Comparison of ENCODE assay signal across 9 mouse cellular contexts in the genomic region with DNA sequence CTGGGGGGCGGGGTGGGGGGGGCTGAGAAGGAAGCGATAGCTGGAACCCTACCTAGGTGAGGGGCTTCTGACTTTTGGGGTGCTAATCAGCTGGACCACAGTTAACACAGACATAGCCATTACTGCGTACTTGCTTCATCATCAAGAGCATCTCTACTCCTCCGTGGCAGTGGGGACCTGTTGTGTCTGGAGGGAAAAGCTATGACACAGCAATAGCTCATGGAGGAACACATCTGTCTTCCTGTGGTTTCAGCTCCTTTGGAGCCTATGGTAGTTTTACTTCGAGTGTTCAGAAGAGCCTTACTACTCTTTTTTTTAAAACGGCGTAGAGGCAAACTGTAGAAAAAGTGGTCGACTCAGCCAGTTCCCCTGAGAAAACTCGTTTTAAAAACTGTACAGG. TPM values are rescaled to one million over a fixed set of nuclear protein-coding genes. Genes with fewer than 3 reads are reported as not detected.
A peak's percentile ranks its signal among the peaks of the same experiment; 100 is the strongest.
DNase-seq lines count a peak whose midpoint lies in the region; ATAC-seq and TF ChIP-seq lines count a peak whose summit lies in the region.
"Had no signal": no experiment of that assay in that cellular context is flagged by ENCODE, and none has a peak within 500 bp of the region (broad histone marks: within the 10 kb centered on the region; RNA-seq: fewer than 3 reads in every experiment).

No protein-coding gene starts in this region.

- TF ChIP-seq POLR2A in lung, adult 2 months (IDR thresholded peaks at IDR 0.05; ENCODE audit: borderline replicate concordance, extremely low read depth, low read depth, low read length) = no peak
- no peak for TF ChIP-seq POLR2A in olfactory bulb, adult 2 months (IDR thresholded peaks at IDR 0.05; ENCODE audit: insufficient read depth, low read depth, low read length)

- peak overlapping the region; percentile 77 for H3K9ac ChIP-seq in embryonic facial prominence, embryonic 14.5 days (ENCODE audit: low read depth, low read length)
- peak overlapping the region; percentile 71 for H3K9ac ChIP-seq in intestine, postnatal 0 days (ENCODE audit: low read depth, low read length)

- no peaks in the 10 kb centered on the region for H3K9me3 ChIP-seq in embryonic facial prominence, embryonic 14.5 days (ENCODE audit: control insufficient read depth, low read length)
- no peaks in the 10 kb centered on the region for H3K9me3 ChIP-seq in intestine, postnatal 0 days (ENCODE audit: control insufficient read depth)

- peak overlapping the region; percentile 91 for H3K4me3 ChIP-seq in lung, adult 2 months (replicated peaks; ENCODE audit: extremely low read depth, low read depth, low read length)
- H3K4me3 ChIP-seq in embryonic facial prominence, embryonic 14.5 days (ENCODE audit: low read depth, low read length) = peak overlapping the region; percentile 71
- H3K4me3 ChIP-seq in intestine, postnatal 0 days (ENCODE audit: low read depth, low read length) = peak overlapping the region; percentile 77
- peak overlapping the region; percentile 79 for H3K4me3 ChIP-seq in olfactory bulb, adult 2 months (ENCODE audit: insufficient read depth, low read depth, low read length)

- no peak for DNase-seq in lung, adult 2 months
- DNase-seq in lung, postnatal 14 days = no peak
- no peak for DNase-seq in embryonic facial prominence, embryonic 14.5 days (ENCODE audit: low spot score)
- DNase-seq in cerebellum, adult 9-11 months = no peak
- DNase-seq in layer of hippocampus, adult 11-12 months (ENCODE audit: low spot score) = no peak
- DNase-seq in kidney, postnatal 25 days = no peak

- H3K27ac ChIP-seq in embryonic facial prominence, embryonic 14.5 days (replicated peaks; ENCODE audit: low read depth, low read length) = no peak overlapping the region
- H3K27ac ChIP-seq in intestine, postnatal 0 days (ENCODE audit: low read depth, low read length) = no peak overlapping the region
- no peak overlapping the region for H3K27ac ChIP-seq in olfactory bulb, adult 2 months (ENCODE audit: insufficient read depth, low read depth, low read length)

- peaks cover 5% of the 10 kb centered on the region; the same call in 1 of the 2 replicates for H3K4me1 ChIP-seq in lung, adult 2 months (ENCODE audit: control insufficient read depth, insufficient read depth, low read length)
- H3K4me1 ChIP-seq in embryonic facial prominence, embryonic 14.5 days (ENCODE audit: control insufficient read depth, insufficient read depth, low read length) = peaks cover 7% of the 10 kb centered on the region; the same call in 1 of the 2 replicates
- no peaks in the 10 kb centered on the region for H3K4me1 ChIP-seq in intestine, postnatal 0 days (replicated peaks; ENCODE audit: control insufficient read depth, insufficient read depth, low read length)
- H3K4me1 ChIP-seq in olfactory bulb, adult 2 months (ENCODE audit: control insufficient read depth, insufficient read depth, low read length) = peaks cover 3% of the 10 kb centered on the region; the same call in 1 of the 2 replicates

- WGBS in lung, adult 2 months = 33% methylated on average over 9 of the region's 9 CpGs
- 39% methylated on average over 9 of the region's 9 CpGs for WGBS in embryonic facial prominence, embryonic 14.5 days
- WGBS in intestine, postnatal 0 days = 40% methylated on average over 9 of the region's 9 CpGs
- 33% methylated on average over 9 of the region's 9 CpGs for WGBS in olfactory bulb, adult 2 months

- peaks cover 32% of the 10 kb centered on the region for H3K36me3 ChIP-seq in embryonic facial prominence, embryonic 14.5 days (ENCODE audit: control insufficient read depth, insufficient read depth, low read length)
- H3K36me3 ChIP-seq in intestine, postnatal 0 days (ENCODE audit: control insufficient read depth, insufficient read depth) = peaks cover 15% of the 10 kb centered on the region

- H3K27me3 ChIP-seq in embryonic facial prominence, embryonic 14.5 days (replicated peaks; ENCODE audit: control insufficient read depth, insufficient read depth, low read length) = no peaks in the 10 kb centered on the region
- no peaks in the 10 kb centered on the region for H3K27me3 ChIP-seq in intestine, postnatal 0 days (replicated peaks; ENCODE audit: control insufficient read depth, insufficient read depth, low read length)

- H3K4me2 ChIP-seq in embryonic facial prominence, embryonic 14.5 days (ENCODE audit: low read depth, low read length) = peak overlapping the region; percentile 71
- peak overlapping the region; percentile 79 for H3K4me2 ChIP-seq in intestine, postnatal 0 days (replicated peaks; ENCODE audit: low read depth)

- TF ChIP-seq CTCF in lung, adult 2 months (IDR thresholded peaks at IDR 0.05; ENCODE audit: insufficient read depth, low read length) = no peak
- no peak for TF ChIP-seq CTCF in intestine, postnatal 0 days (IDR thresholded peaks at IDR 0.05; ENCODE audit: low read depth)
- TF ChIP-seq CTCF in olfactory bulb, adult 2 months (IDR thresholded peaks at IDR 0.05; ENCODE audit: insufficient read depth, low read depth, low read length) = no peak

- ATAC-seq in embryonic facial prominence, embryonic 14.5 days (ENCODE audit: low read depth) = no peak
- no peak for ATAC-seq in intestine, postnatal 0 days

RNA-seq across cellular contexts. Expression of a gene that starts 0.7 kb away (rescaled TPM):
- polyA plus RNA-seq in lung, adult 2 months (2012; rRNA removed) = 2.8 and 4.0 TPM in 2 replicates
- polyA plus RNA-seq in embryonic facial prominence, embryonic 14.5 days (2014; fragmentation: Nextera tagmentation; extraction: Ambion mirVana) = 8.3 and 10.2 TPM in 2 replicates
- polyA plus RNA-seq in intestine, postnatal 0 days (2015; fragmentation: Nextera tagmentation; extraction: Ambion mirVana) = 1.6 and 1.9 TPM in 2 replicates
- polyA plus RNA-seq in olfactory bulb, adult 2 months (2012; ENCODE audit: insufficient read depth, insufficient read length, low replicate concordance, missing spikeins) = not detected in 2 replicates

RNA-seq across cellular contexts. Expression of a gene that starts 8.6 kb away (rescaled TPM):
- not detected in 2 replicates for polyA plus RNA-seq in lung, adult 2 months (2012; rRNA removed)
- 0.08 TPM in 1 of 2 replicates, not detected in the other for polyA plus RNA-seq in embryonic facial prominence, embryonic 14.5 days (2014; fragmentation: Nextera tagmentation; extraction: Ambion mirVana)
- not detected in 2 replicates for polyA plus RNA-seq in intestine, postnatal 0 days (2015; fragmentation: Nextera tagmentation; extraction: Ambion mirVana)
- polyA plus RNA-seq in olfactory bulb, adult 2 months (2012; ENCODE audit: insufficient read depth, insufficient read length, low replicate concordance, missing spikeins) = not detected in 2 replicates
- polyA plus RNA-seq: brain, embryonic 14.5 days had no signal

RNA-seq across cellular contexts. Expression of a gene that starts 18.6 kb away (rescaled TPM):
- not detected in 2 replicates for polyA plus RNA-seq in lung, adult 2 months (2012; rRNA removed)
- not detected in 2 replicates for polyA plus RNA-seq in embryonic facial prominence, embryonic 14.5 days (2014; fragmentation: Nextera tagmentation; extraction: Ambion mirVana)
- not detected in 2 replicates for polyA plus RNA-seq in intestine, postnatal 0 days (2015; fragmentation: Nextera tagmentation; extraction: Ambion mirVana)
- not detected in 2 replicates for polyA plus RNA-seq in olfactory bulb, adult 2 months (2012; ENCODE audit: insufficient read depth, insufficient read length, low replicate concordance, missing spikeins)
- polyA plus RNA-seq: brain, embryonic 14.5 days had no signal

RNA-seq across cellular contexts. Expression of a gene that starts 19.4 kb away (rescaled TPM):
- polyA plus RNA-seq in lung, adult 2 months (2012; rRNA removed) = 2.0 and 3.9 TPM in 2 replicates
- 6.4 and 6.7 TPM in 2 replicates for polyA plus RNA-seq in embryonic facial prominence, embryonic 14.5 days (2014; fragmentation: Nextera tagmentation; extraction: Ambion mirVana)
- 1.9 and 2.1 TPM in 2 replicates for polyA plus RNA-seq in intestine, postnatal 0 days (2015; fragmentation: Nextera tagmentation; extraction: Ambion mirVana)
- not detected in 2 replicates for polyA plus RNA-seq in olfactory bulb, adult 2 months (2012; ENCODE audit: insufficient read depth, insufficient read length, low replicate concordance, missing spikeins)

RNA-seq across cellular contexts. Expression of a gene that starts 32.8 kb away (rescaled TPM):
- polyA plus RNA-seq in lung, adult 2 months (2012; rRNA removed) = not detected in 2 replicates
- polyA plus RNA-seq in embryonic facial prominence, embryonic 14.5 days (2014; fragmentation: Nextera tagmentation; extraction: Ambion mirVana) = 0.07 TPM in 1 of 2 replicates, not detected in the other
- not detected in 2 replicates for polyA plus RNA-seq in intestine, postnatal 0 days (2015; fragmentation: Nextera tagmentation; extraction: Ambion mirVana)
- polyA plus RNA-seq in olfactory bulb, adult 2 months (2012; ENCODE audit: insufficient read depth, insufficient read length, low replicate concordance, missing spikeins) = not detected in 2 replicates
- polyA plus RNA-seq: brain, embryonic 14.5 days had no signal
